Mouse (Mus musculus) thymus, adult 2 months (tissue): Measurements from ENCODE around the gene Atox1.

Source experiments
- CTCF ChIP-seq: fragments of 200-500 bp; IDR thresholded peaks from 2 replicates; pipeline ENCODE4 v1.5.1; 2012; ENCODE audit warnings: mild to moderate bottlenecking, control low read depth, low read length, moderate library complexity, borderline replicate concordance; ENCODE audit not compliant: control insufficient read depth, poor library complexity, insufficient read depth; ENCODE audit errors: extremely low read depth
- POLR2A ChIP-seq: fragments of 200-500 bp; IDR thresholded peaks from 2 replicates; pipeline ENCODE4 v1.6.1; 2012; ENCODE audit warnings: mild to moderate bottlenecking, low read length, control low read depth, moderate library complexity; ENCODE audit not compliant: control insufficient read depth, poor library complexity, insufficient read depth; ENCODE audit errors: extremely low read depth

DNA sequence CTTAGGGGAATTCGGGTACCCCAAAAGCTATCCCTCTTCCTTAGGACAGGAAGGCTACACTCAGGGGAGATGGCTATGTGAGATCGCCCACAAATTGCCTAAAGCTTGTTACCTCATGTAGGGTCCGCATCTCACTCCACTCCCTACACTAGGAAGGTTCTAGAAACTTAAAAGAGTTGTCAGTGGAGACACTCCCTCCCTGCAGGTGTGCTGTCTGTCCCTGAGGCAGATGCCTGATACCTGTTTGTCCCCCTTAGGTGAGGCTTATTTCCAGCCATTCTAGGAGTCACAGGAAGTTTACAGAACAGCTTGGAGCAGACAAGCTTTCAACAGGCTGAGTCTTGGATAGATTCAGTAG is 42.4 kb downstream of the Atox1 start:
- TF ChIP-seq POLR2A (no peak), CTCF (no peak)
